Mouse (Mus musculus) spleen, adult 2 months (tissue): ENCODE data around the gene Palb2.

ENCODE experiments used
- CTCF ChIP-seq: fragments of 200-500 bp; IDR thresholded peaks from 2 replicates; pipeline ENCODE4 v1.5.1; 2011; ENCODE audit warnings: mild to moderate bottlenecking, inconsistent platforms; ENCODE audit not compliant: insufficient read depth, insufficient read length, insufficient replicate concordance; ENCODE audit errors: extremely low read depth
- POLR2A ChIP-seq: fragments of 200-500 bp; IDR thresholded peaks from 2 replicates; pipeline ENCODE4 v1.6.1; 2011; ENCODE audit warnings: low read depth, low read length, inconsistent platforms

DNA sequence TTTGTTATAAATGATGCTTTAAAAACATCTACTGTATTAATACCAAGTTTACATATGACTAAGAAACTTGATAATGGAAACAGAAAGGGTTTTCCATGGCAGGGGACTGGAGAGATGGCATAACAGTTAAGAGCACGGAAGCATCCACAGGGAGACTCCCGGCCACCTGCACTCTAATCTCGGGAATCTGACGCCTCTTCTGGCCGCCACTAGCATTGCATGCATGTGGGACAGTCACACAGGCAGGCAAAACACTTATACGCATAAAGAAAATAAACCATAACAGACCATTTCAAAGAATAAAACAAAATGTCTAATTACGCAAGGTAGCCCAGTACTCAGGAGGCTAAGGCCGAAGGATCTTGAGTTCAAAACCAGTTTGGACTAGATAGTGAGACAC is 7.1 kb downstream of the Palb2 start:
- no peak for TF ChIP-seq CTCF
- no peak for TF ChIP-seq POLR2A
